29 mouse cellular contexts compared by ENCODE assay signal in genomic region chr4:47329285-47329684, GRCm38 (mm10). TPM values are rescaled to one million over a fixed set of nuclear protein-coding genes. Genes with fewer than 3 reads are reported as not detected.
DNase-seq lines count a peak whose midpoint lies in the region; ATAC-seq and TF ChIP-seq lines count a peak whose summit lies in the region.
"Had no signal": no experiment of that assay in that cellular context is flagged by ENCODE, and none has a peak within 500 bp of the region (broad histone marks: within the 10 kb centered on the region; RNA-seq: fewer than 3 reads in every experiment).

No protein-coding gene starts in this region.

- no peak for TF ChIP-seq EP300 in lung, postnatal 0 days (IDR thresholded peaks at IDR 0.05)

- DNase-seq in lung, embryonic 14.5 days = peak; percentile 67
- DNase-seq in lung, adult 18-20 months = no peak
- DNase-seq in lung, postnatal 0 days (ENCODE audit: low spot score) = peak; percentile 77
- no peak for DNase-seq in lung, postnatal 25 days (ENCODE audit: low spot score)
- DNase-seq: adrenal gland, adult 2 months; adrenal gland, postnatal 14 days; B cell, adult 2 months; cerebellum, adult 11 months; cerebellum, adult 2 months; cerebellum, adult 9-11 months; cerebellum, postnatal 25 days; gastrocnemius, postnatal 10 days; gastrocnemius, postnatal 36 days; heart, adult 2 months; heart, postnatal 14 days; heart, postnatal 4 days had no signal

- H3K4me1 ChIP-seq in intestine, embryonic 15.5 days (replicated peaks) = 0 out of 2 replicates have a peak, but pooled peaks cover 5% of the 10 kb centered on the region
- no peaks in the 10 kb centered on the region for H3K4me1 ChIP-seq in intestine, postnatal 0 days (replicated peaks; ENCODE audit: control insufficient read depth, insufficient read depth, low read length)
- no peaks in the 10 kb centered on the region for H3K4me1 ChIP-seq in lung, embryonic 14.5 days (ENCODE audit: insufficient read depth)
- H3K4me1 ChIP-seq in lung, postnatal 0 days (ENCODE audit: insufficient read depth, low read depth, low read length) = no peaks in the 10 kb centered on the region
- no peaks in the 10 kb centered on the region for H3K4me1 ChIP-seq in intestine, embryonic 16.5 days (ENCODE audit: control insufficient read depth, insufficient read depth, low read length)
- H3K4me1 ChIP-seq: embryonic facial prominence, embryonic 13.5 days; forebrain, embryonic 10.5 days; forebrain, embryonic 13.5 days; heart, embryonic 10.5 days; heart, embryonic 13.5 days had no signal

- TF ChIP-seq CTCF in intestine, postnatal 0 days (IDR thresholded peaks at IDR 0.05; ENCODE audit: low read depth) = no peak
- no peak for TF ChIP-seq CTCF in lung, embryonic 14.5 days (IDR thresholded peaks at IDR 0.05; ENCODE audit: low read depth)
- no peak for TF ChIP-seq CTCF in lung, postnatal 0 days (IDR thresholded peaks at IDR 0.05)

- no peaks in the 10 kb centered on the region for H3K9me3 ChIP-seq in intestine, embryonic 15.5 days
- no peaks in the 10 kb centered on the region for H3K9me3 ChIP-seq in intestine, postnatal 0 days (ENCODE audit: control insufficient read depth)
- no peaks in the 10 kb centered on the region for H3K9me3 ChIP-seq in lung, embryonic 14.5 days (ENCODE audit: low read depth, low read length)
- H3K9me3 ChIP-seq in lung, postnatal 0 days (ENCODE audit: low read length) = no peaks in the 10 kb centered on the region
- H3K9me3 ChIP-seq in intestine, embryonic 16.5 days (ENCODE audit: control insufficient read depth, low read length) = no peaks in the 10 kb centered on the region
- H3K9me3 ChIP-seq: embryonic facial prominence, embryonic 13.5 days; forebrain, embryonic 10.5 days; forebrain, embryonic 13.5 days; G1E; heart, embryonic 10.5 days; heart, embryonic 13.5 days had no signal

- H3K27ac ChIP-seq in intestine, embryonic 15.5 days = no peak overlapping the region
- no peak overlapping the region for H3K27ac ChIP-seq in intestine, postnatal 0 days (ENCODE audit: low read depth, low read length)
- H3K27ac ChIP-seq in lung, embryonic 14.5 days (ENCODE audit: low read depth) = no peak overlapping the region
- no peak overlapping the region for H3K27ac ChIP-seq in lung, postnatal 0 days (ENCODE audit: low read length)
- H3K27ac ChIP-seq in intestine, embryonic 16.5 days (ENCODE audit: low read length) = no peak overlapping the region
- H3K27ac ChIP-seq: embryonic facial prominence, embryonic 13.5 days; forebrain, embryonic 10.5 days; forebrain, embryonic 13.5 days; heart, adult 2 months; heart, embryonic 10.5 days; heart, embryonic 13.5 days; hindbrain, embryonic 14.5 days had no signal

- H3K27me3 ChIP-seq in intestine, embryonic 15.5 days (replicated peaks) = no peaks in the 10 kb centered on the region
- 0 out of 2 replicates have a peak, but pooled peaks cover 3% of the 10 kb centered on the region for H3K27me3 ChIP-seq in intestine, postnatal 0 days (replicated peaks; ENCODE audit: control insufficient read depth, insufficient read depth, low read length)
- H3K27me3 ChIP-seq in lung, embryonic 14.5 days (ENCODE audit: insufficient read depth, low read length) = no peaks in the 10 kb centered on the region
- no peaks in the 10 kb centered on the region for H3K27me3 ChIP-seq in lung, postnatal 0 days (replicated peaks; ENCODE audit: insufficient read depth, low read length)
- H3K27me3 ChIP-seq in intestine, embryonic 16.5 days (replicated peaks; ENCODE audit: control insufficient read depth, insufficient read depth, low read length) = no peaks in the 10 kb centered on the region
- H3K27me3 ChIP-seq: CH12.LX; embryonic facial prominence, embryonic 13.5 days; forebrain, embryonic 13.5 days; heart, embryonic 13.5 days; Patski had no signal

- H3K4me3 ChIP-seq in intestine, embryonic 15.5 days (replicated peaks) = no peak overlapping the region
- no peak overlapping the region for H3K4me3 ChIP-seq in intestine, postnatal 0 days (ENCODE audit: low read depth, low read length)
- H3K4me3 ChIP-seq in lung, embryonic 14.5 days (ENCODE audit: low read depth, low read length) = no peak overlapping the region
- no peak overlapping the region for H3K4me3 ChIP-seq in lung, postnatal 0 days (ENCODE audit: low read depth, low read length)
- H3K4me3 ChIP-seq in intestine, embryonic 16.5 days (ENCODE audit: low read length) = no peak overlapping the region
- H3K4me3 ChIP-seq: embryonic facial prominence, embryonic 13.5 days; forebrain, embryonic 10.5 days; forebrain, embryonic 13.5 days; heart, adult 2 months; heart, embryonic 10.5 days; heart, embryonic 13.5 days had no signal

- no peaks in the 10 kb centered on the region for H3K36me3 ChIP-seq in intestine, embryonic 15.5 days
- H3K36me3 ChIP-seq in intestine, postnatal 0 days (ENCODE audit: control insufficient read depth, insufficient read depth) = no peaks in the 10 kb centered on the region
- no peaks in the 10 kb centered on the region for H3K36me3 ChIP-seq in lung, embryonic 14.5 days (ENCODE audit: insufficient read depth)
- H3K36me3 ChIP-seq in lung, postnatal 0 days (ENCODE audit: insufficient read depth, low read length) = no peaks in the 10 kb centered on the region
- H3K36me3 ChIP-seq in intestine, embryonic 16.5 days (ENCODE audit: control insufficient read depth, insufficient read depth, low read length) = no peaks in the 10 kb centered on the region
- H3K36me3 ChIP-seq: embryonic facial prominence, embryonic 13.5 days; forebrain, embryonic 10.5 days; G1E; heart, embryonic 10.5 days; heart, embryonic 13.5 days had no signal

- WGBS in intestine, embryonic 15.5 days = 6% methylated on average over 1 of the region's 1 CpGs
- 13% methylated on average over 1 of the region's 1 CpGs for WGBS in intestine, postnatal 0 days
- 0% methylated on average over 1 of the region's 1 CpGs for WGBS in lung, embryonic 14.5 days
- 7% methylated on average over 1 of the region's 1 CpGs for WGBS in lung, postnatal 0 days
- 4% methylated on average over 1 of the region's 1 CpGs for WGBS in intestine, embryonic 16.5 days

- no peak overlapping the region for H3K9ac ChIP-seq in intestine, embryonic 15.5 days
- H3K9ac ChIP-seq in intestine, postnatal 0 days (ENCODE audit: low read depth, low read length) = no peak overlapping the region
- no peak overlapping the region for H3K9ac ChIP-seq in lung, embryonic 14.5 days
- H3K9ac ChIP-seq in lung, postnatal 0 days (replicated peaks; ENCODE audit: low read depth) = no peak overlapping the region
- no peak overlapping the region for H3K9ac ChIP-seq in intestine, embryonic 16.5 days (ENCODE audit: low read depth, low read length)
- H3K9ac ChIP-seq: embryonic facial prominence, embryonic 13.5 days; forebrain, embryonic 13.5 days; heart, embryonic 13.5 days; hindbrain, embryonic 14.5 days had no signal

- no peak overlapping the region for H3K4me2 ChIP-seq in intestine, embryonic 15.5 days (replicated peaks)
- H3K4me2 ChIP-seq in intestine, postnatal 0 days (replicated peaks; ENCODE audit: low read depth) = no peak overlapping the region
- H3K4me2 ChIP-seq in lung, embryonic 14.5 days = no peak overlapping the region
- H3K4me2 ChIP-seq in lung, postnatal 0 days (replicated peaks; ENCODE audit: low read depth, low read length) = no peak overlapping the region
- no peak overlapping the region for H3K4me2 ChIP-seq in intestine, embryonic 16.5 days (ENCODE audit: low read depth, low read length)
- H3K4me2 ChIP-seq: embryonic facial prominence, embryonic 13.5 days; forebrain, embryonic 13.5 days; heart, embryonic 13.5 days; hindbrain, embryonic 14.5 days had no signal

- ATAC-seq in intestine, embryonic 15.5 days = peak; percentile 31
- no peak for ATAC-seq in intestine, postnatal 0 days
- ATAC-seq in lung, embryonic 14.5 days (ENCODE audit: insufficient read depth) = peak; percentile 68
- peak; percentile 70 for ATAC-seq in lung, postnatal 0 days
- ATAC-seq in intestine, embryonic 16.5 days = peak; percentile 26; the same call in 1 of the 2 replicates
- ATAC-seq: forebrain, embryonic 13.5 days; forebrain, embryonic 16.5 days; Patski had no signal

RNA-seq across cellular contexts. Expression of gene Tgfbr1, which starts 23.7 kb away (rescaled TPM):
- 24.3 and 28.0 TPM in 2 replicates for polyA plus RNA-seq in intestine, embryonic 15.5 days (2015; fragmentation: Nextera tagmentation; extraction: Ambion mirVana)
- polyA plus RNA-seq in intestine, postnatal 0 days (2015; fragmentation: Nextera tagmentation; extraction: Ambion mirVana) = 9.6 and 9.9 TPM in 2 replicates
- 36.6 and 38.4 TPM in 2 replicates for polyA plus RNA-seq in lung, embryonic 14.5 days (2014; fragmentation: Nextera tagmentation; extraction: Ambion mirVana)
- 12.8 and 14.6 TPM in 2 replicates for polyA plus RNA-seq in lung, postnatal 0 days (2015; fragmentation: Nextera tagmentation; extraction: Ambion mirVana)
- 17.5 and 20.6 TPM in 2 replicates for polyA plus RNA-seq in intestine, embryonic 16.5 days (2015; fragmentation: Nextera tagmentation; extraction: Ambion mirVana)

Comparison
In these comparisons a context has a peak if more than half of its experiments do, and no peak if none do; other contexts are left out.
1. DNase-seq: peak in lung, embryonic 14.5 days (single experiment) and lung, postnatal 0 days (single experiment); none in lung, adult 18-20 months (0 of 2) and lung, postnatal 25 days (single experiment).